Mouse (Mus musculus) adrenal gland (tissue): ENCODE results near the gene Ppil2.

ENCODE experiments used
- intact Hi-C: fragments of 180-260 bp; cut with DNase I; formaldehyde crosslinking; loops from one replicate; pipeline ENCODE4 v1.15.1; 2025
- long read RNA-seq, 2 experiments: library from polyadenylated mRNA; unstranded; transcript quantifications; one replicate each; pipeline ENCODE4 v2.0.0; 2020; ENCODE audit warnings: borderline replicate concordance in 1 of 2; ENCODE audit not compliant: insufficient replicate concordance in 1 of 2

The Ppil2 gene
- long read RNA-seq, experiment 1, transcript Ppil2-206 (2 exons, 935 nt), result minor isoform, 5 of 127 reads
- long read RNA-seq, experiment 1, transcript Ppil2-201 (21 exons, 2,333 nt), result minor isoform, 49 of 127 reads
- long read RNA-seq, experiment 1, transcript Ppil2-209 (20 exons, 3,088 nt), result major isoform, 53 of 127 reads
- long read RNA-seq, experiment 1, partial matches to known transcripts, result 10 of 127 reads
- long read RNA-seq, experiment 1, other reads (novel, unspliced or antisense), result 8 of 127 reads
- long read RNA-seq, experiment 2, transcript Ppil2-206 (2 exons, 935 nt), result minor isoform, 7 of 120 reads
- long read RNA-seq, experiment 2, transcript Ppil2-209 (20 exons, 3,088 nt), result major isoform, 50 of 120 reads
- long read RNA-seq, experiment 2, transcript Ppil2-201 (21 exons, 2,333 nt), result minor isoform, 49 of 120 reads
- long read RNA-seq, experiment 2, partial matches to known transcripts, result 4 of 120 reads
- long read RNA-seq, experiment 2, other reads (novel, unspliced or antisense), result 8 of 120 reads

GRCm38 (mm10) chr16:17110771-17111743 lies at the start of gene Ppil2:
Gene Ppil2 (minus strand): TSS chr16:17111257.
- intact Hi-C loops, result no loop called here

GRCm38 (mm10) chr16:17154346-17154745 lies 43.3 kb upstream of the Ppil2 start:
- intact Hi-C loops, result no loop called here

- intact Hi-C loops, result no loop called here
Measured at GRCm38 (mm10) chr16:17151874-17152273, 40.8 kb upstream of the Ppil2 start.

GRCm38 (mm10) chr16:17150520-17151258 lies 39.6 kb upstream of the Ppil2 start:
- intact Hi-C loops, result no loop called here

GRCm38 (mm10) chr16:17148084-17148483 lies 37.0 kb upstream of the Ppil2 start:
- intact Hi-C loops, result loop anchor here (5.0 kb wide), 1 partner anchor 59 kb away; the partner anchor contains the start of gene Rimbp3

- intact Hi-C loops, result loop anchor here (5.0 kb wide), 1 partner anchor 60 kb away; the partner anchor contains the start of gene Rimbp3
Measured at GRCm38 (mm10) chr16:17147391-17147929, 36.4 kb upstream of the Ppil2 start.

- intact Hi-C loops, result loop anchor here (5.0 kb wide), 1 partner anchor 60 kb away; the partner anchor contains the start of gene Rimbp3
Measured at GRCm38 (mm10) chr16:17146772-17147235, 35.7 kb upstream of the Ppil2 start, which contains the start of gene Ccdc116. Gene Ccdc116 (minus strand): TSS chr16:17147229.

GRCm38 (mm10) chr16:17144339-17144738 lies 33.3 kb upstream of the Ppil2 start, which contains the start of gene Ydjc:
Gene Ydjc (plus strand): TSS chr16:17144621.
- intact Hi-C loops, result no loop called here

GRCm38 (mm10) chr16:17137355-17137754 lies 26.3 kb upstream of the Ppil2 start:
- intact Hi-C loops, result no loop called here

- intact Hi-C loops, result loop anchor here (5.0 kb wide), 1 partner anchor 149 kb away; no protein-coding TSS in a partner anchor
Measured at GRCm38 (mm10) chr16:17132906-17133200, 21.8 kb upstream of the Ppil2 start.

GRCm38 (mm10) chr16:17132089-17132905 lies 21.2 kb upstream of the Ppil2 start, which contains the start of gene Sdf2l1:
Gene Sdf2l1 (minus strand): TSS chr16:17132383.
- intact Hi-C loops, result loop anchor here (5.0 kb wide), 1 partner anchor 150 kb away; no protein-coding TSS in a partner anchor

GRCm38 (mm10) chr16:17131191-17132088 lies 20.4 kb upstream of the Ppil2 start:
- intact Hi-C loops, result loop anchor here (5.0 kb wide), 1 partner anchor 151 kb away; no protein-coding TSS in a partner anchor

GRCm38 (mm10) chr16:17127292-17127691 lies 16.2 kb upstream of the Ppil2 start:
- intact Hi-C loops, result loop anchor here (2.0 kb wide), 1 partner anchor 82 kb away; the partner anchor contains the start of gene Rimbp3

- intact Hi-C loops, result no loop called here
Measured at GRCm38 (mm10) chr16:17124871-17125520, 13.9 kb upstream of the Ppil2 start, which contains the start of gene 2610318N02Rik. Gene 2610318N02Rik (minus strand): TSS chr16:17125167.

GRCm38 (mm10) chr16:17124119-17124870 lies 13.2 kb upstream of the Ppil2 start:
- intact Hi-C loops, result no loop called here

- intact Hi-C loops, result no loop called here
Measured at GRCm38 (mm10) chr16:17121569-17121968, 10.5 kb upstream of the Ppil2 start.
